Mouse (Mus musculus) CH12.LX (cell line): ENCODE results near the gene Fam102b. TPM values are rescaled to one million over a fixed set of nuclear protein-coding genes. Genes with fewer than 3 reads are reported as not detected.

Experiments
- DNase-seq: peaks from one replicate; pipeline ENCODE4 v3.0.0-alpha.2; 2013; ENCODE audit errors: extremely low read depth
- H3K27ac ChIP-seq: 2 replicates; pipeline ENCODE4 v1.5.1; 2012; ENCODE audit warnings: low read depth, mild to moderate bottlenecking, control low read depth, moderate library complexity; ENCODE audit not compliant: insufficient read depth
- H3K27me3 ChIP-seq: replicated peaks from 2 replicates; pipeline ENCODE3; 2012; ENCODE audit warnings: inconsistent platforms
- H3K36me3 ChIP-seq, 2 experiments: replicated peaks in 1 of 2; 2 replicates each; pipeline versions ENCODE3 to v1.6.1; 2012; ENCODE audit warnings: inconsistent platforms in 1 of 2, low read length in 1 of 2, mild to moderate bottlenecking in 1 of 2, mixed read lengths in 1 of 2, moderate library complexity in 1 of 2; ENCODE audit not compliant: control insufficient read depth in 1 of 2, insufficient read depth in 1 of 2
- H3K4me1 ChIP-seq, 2 experiments: 2 replicates each; pipeline ENCODE4 v1.6.1; 2012; ENCODE audit warnings: inconsistent platforms in 1 of 2, moderate library complexity in 1 of 2; ENCODE audit not compliant: insufficient read depth in 2 of 2, control insufficient read depth in 1 of 2
- H3K4me2 ChIP-seq: 2 replicates; pipeline ENCODE4 v1.6.1; 2012; ENCODE audit warnings: low read depth, mild to moderate bottlenecking, control low read depth; ENCODE audit not compliant: poor library complexity, insufficient read depth, severe bottlenecking
- H3K4me3 ChIP-seq, 3 experiments: fragments of 150-350 bp in 1 of 3; sonication (generic) in 1 of 3; replicated peaks in 1 of 3; 2 replicates each; pipeline versions ENCODE3 to v1.5.1; 2011 to 2012; ENCODE audit warnings: low read depth in 2 of 3, low read length in 2 of 3, mild to moderate bottlenecking in 2 of 3, moderate library complexity in 2 of 3, control low read depth in 1 of 3, improper control_type of control experiment in 1 of 3, inconsistent platforms in 1 of 3, mixed read lengths in 1 of 3; ENCODE audit not compliant: poor library complexity in 1 of 3
- H3K79me2 ChIP-seq: replicated peaks from 2 replicates; pipeline ENCODE4 v1.6.1; 2012; ENCODE audit warnings: mild to moderate bottlenecking, moderate library complexity; ENCODE audit not compliant: control insufficient read depth, poor library complexity, insufficient read depth, severe bottlenecking; ENCODE audit errors: extremely low read depth
- H3K9ac ChIP-seq: 2 replicates; pipeline ENCODE4 v1.6.1; 2012; ENCODE audit warnings: low read depth, mild to moderate bottlenecking, control low read depth, moderate library complexity; ENCODE audit not compliant: insufficient read depth
- H3K9me3 ChIP-seq: replicated peaks from 2 replicates; pipeline ENCODE3; 2012; ENCODE audit warnings: low read length, inconsistent platforms, mixed read lengths
- CTCF ChIP-seq, 2 experiments: IDR thresholded peaks in 1 of 2; conservative IDR thresholded peaks in 1 of 2; 2 replicates each; pipeline ENCODE4 v1.5.1; 2011 to 2012; ENCODE audit warnings: low read depth in 2 of 2, low read length in 2 of 2, improper control_type of control experiment in 1 of 2, inconsistent platforms in 1 of 2, mild to moderate bottlenecking in 1 of 2, moderate library complexity in 1 of 2
- E2F4 ChIP-seq: IDR thresholded peaks from 2 replicates; pipeline ENCODE4 v1.6.1; 2011; ENCODE audit warnings: low read depth, low read length, improper control_type of control experiment; ENCODE audit not compliant: insufficient replicate concordance
- ELF1 ChIP-seq: IDR thresholded peaks from 2 replicates; pipeline ENCODE4 v1.6.1; 2014; ENCODE audit warnings: low read depth, mild to moderate bottlenecking, inconsistent platforms, low read length, improper control_type of control experiment
- GABPA ChIP-seq: IDR thresholded peaks from 2 replicates; pipeline ENCODE4 v1.6.1; 2012; ENCODE audit warnings: low read depth, low read length, improper control_type of control experiment, inconsistent platforms; ENCODE audit not compliant: insufficient replicate concordance
- JUN ChIP-seq: IDR thresholded peaks from 2 replicates; pipeline ENCODE4 v1.6.1; 2011; ENCODE audit warnings: low read depth, mild to moderate bottlenecking, low read length, improper control_type of control experiment, moderate library complexity; ENCODE audit not compliant: insufficient read depth
- JUND ChIP-seq: conservative IDR thresholded peaks from 2 replicates; pipeline ENCODE4 v1.6.1; 2011; ENCODE audit warnings: low read depth, low read length, improper control_type of control experiment
- KAT2A ChIP-seq: IDR thresholded peaks from 2 replicates; pipeline ENCODE4 v1.6.1; 2012; ENCODE audit warnings: low read length, improper control_type of control experiment, inconsistent platforms; ENCODE audit not compliant: insufficient replicate concordance
- MXI1 ChIP-seq: IDR thresholded peaks from 2 replicates; pipeline ENCODE4 v1.6.1; 2011; ENCODE audit warnings: mild to moderate bottlenecking, low read depth, low read length, improper control_type of control experiment
- MYC ChIP-seq: IDR thresholded peaks from 2 replicates; pipeline ENCODE4 v1.6.1; 2011; ENCODE audit warnings: low read depth, mild to moderate bottlenecking, improper control_type of control experiment, low read length
- NRF1 ChIP-seq: IDR thresholded peaks from 2 replicates; pipeline ENCODE4 v1.6.1; 2014; ENCODE audit warnings: low read depth, mild to moderate bottlenecking, inconsistent platforms, low read length, improper control_type of control experiment, moderate library complexity
- POLR2A ChIP-seq: IDR thresholded peaks from 2 replicates; pipeline ENCODE4 v1.6.1; 2011; ENCODE audit warnings: low read depth, mild to moderate bottlenecking, improper control_type of control experiment, low read length
- POLR2AphosphoS2 ChIP-seq: IDR thresholded peaks from 2 replicates; pipeline ENCODE4 v1.6.1; 2011; ENCODE audit warnings: low read depth, low read length, improper control_type of control experiment
- RCOR1 ChIP-seq: conservative IDR thresholded peaks from 2 replicates; pipeline ENCODE4 v1.6.1; 2012; ENCODE audit warnings: low read depth, mild to moderate bottlenecking, inconsistent platforms, low read length, improper control_type of control experiment
- TBP ChIP-seq: conservative IDR thresholded peaks from 2 replicates; pipeline ENCODE4 v1.6.1; 2011; ENCODE audit warnings: low read depth, low read length, improper control_type of control experiment
- UBTF ChIP-seq: IDR thresholded peaks from 2 replicates; pipeline ENCODE4 v1.6.1; 2012; ENCODE audit warnings: low read depth, mild to moderate bottlenecking, inconsistent platforms, low read length, improper control_type of control experiment, moderate library complexity
- USF2 ChIP-seq: conservative IDR thresholded peaks from 2 replicates; pipeline ENCODE4 v1.6.1; 2011; ENCODE audit warnings: low read depth, low read length, improper control_type of control experiment
- ZKSCAN1 ChIP-seq: IDR thresholded peaks from 2 replicates; pipeline ENCODE4 v1.6.1; 2012; ENCODE audit warnings: low read depth, inconsistent platforms, low read length, improper control_type of control experiment, borderline replicate concordance
- dilution Hi-C: fragments of 300-500 bp; cut with MboI; formaldehyde crosslinking; loops from 2 replicates; pipeline ENCODE4 v1.14.3; 2020; ENCODE audit warnings: low sequenced_read_pairs; ENCODE audit not compliant: extremely low pct_unique_long_range_greater_than_20kb, extremely low pct_ligation_motif_present
- in situ Hi-C: fragments of 300-500 bp; cut with MboI; formaldehyde crosslinking; loops from 3 replicates; pipeline ENCODE4 v1.14.3; 2019; ENCODE audit warnings: low sequenced_read_pairs, low pct_ligation_motif_present, low pct_unique_long_range_greater_than_20kb, mixed read lengths
- polyA plus RNA-seq: library from polyadenylated mRNA; unstranded; fragments of >175 nt; gene quantifications from 2 replicates; pipeline ENCODE4 v1.2.1, GENCODE M21; 2012; ENCODE audit warnings: low read depth; ENCODE audit not compliant: insufficient read length
- total RNA-seq, 2 experiments: library from RNA; depleted of rRNA; stranded (reverse); fragments of 300-350 nt in 1 of 2; fragments of >200 nt in 1 of 2; gene quantifications; 2 replicates each; pipeline ENCODE4 v1.2.3; 2012 to 2014

Gene Fam102b
- total and polyA plus RNA-seq, 3 experiments: 2.8 to 6.2 (median 4.3) TPM

DNA sequence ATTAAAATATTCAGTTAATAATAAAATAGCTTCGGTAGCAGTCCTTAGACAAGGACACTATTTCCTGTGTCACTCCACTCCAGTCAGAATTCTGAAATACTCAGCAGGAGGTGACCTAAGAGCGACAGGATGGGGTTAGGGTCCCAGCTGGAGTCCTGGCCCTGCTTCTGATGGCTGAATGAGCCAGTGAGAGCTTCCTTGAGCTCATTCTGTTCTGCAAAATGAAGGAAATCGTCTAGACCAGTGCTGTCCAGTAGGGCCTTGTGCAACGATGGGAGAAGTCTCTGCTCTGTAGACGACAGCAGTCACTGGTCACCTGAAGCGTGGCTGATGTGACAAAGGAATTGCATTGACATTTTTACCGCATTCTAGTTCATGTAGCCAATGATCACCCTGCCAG lies 16.0 kb upstream of the Fam102b start:
- dilution Hi-C loops (no loop called here), in situ Hi-C loops (no loop called here)
- Histone ChIP-seq H3K4me2 (no peak overlapping the region), H3K36me3 (no peaks in the 10 kb centered on the region), H3K9me3 (no peaks in the 10 kb centered on the region), H3K79me2 (no peaks in the 10 kb centered on the region), H3K9ac (no peak overlapping the region), H3K27me3 (no peaks in the 10 kb centered on the region), H3K27ac (no peak overlapping the region), H3K4me3 (no peak overlapping the region), H3K4me1 (peaks cover 5 to 9% of the 10 kb centered on the region in 2 experiments; a peak in 1 of 4 replicates)
- no peak for DNase-seq
- TF ChIP-seq POLR2A (no peak), ZKSCAN1 (no peak), MYC (no peak), GABPA (no peak), MXI1 (no peak), POLR2AphosphoS2 (no peak)

DNA sequence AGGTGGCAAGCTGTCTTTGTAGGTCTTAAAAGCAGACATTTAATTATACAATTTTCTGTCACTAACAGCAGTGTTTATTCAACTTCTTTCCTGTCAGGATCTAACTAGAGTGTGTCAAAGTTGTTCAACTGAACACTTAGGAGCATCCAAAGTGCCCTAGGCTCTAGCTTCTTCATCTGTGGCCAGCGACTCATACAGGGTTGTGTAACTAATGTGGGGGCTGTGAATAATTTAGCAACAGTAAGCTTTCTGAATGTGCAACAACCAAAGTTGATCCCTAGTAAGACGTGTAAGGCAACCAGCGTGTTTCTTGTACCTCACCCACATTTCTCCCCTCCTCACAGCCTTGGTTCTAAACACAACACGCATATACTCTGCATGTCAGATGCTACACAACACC lies 13.5 kb upstream of the Fam102b start:
- no peaks in the 10 kb centered on the region for H3K36me3 ChIP-seq
- 0 out of 4 replicates have a peak, but pooled peaks cover 0 to 3% of the 10 kb centered on the region in 2 experiments for H3K4me1 ChIP-seq
- TF ChIP-seq NRF1: no peak
- TF ChIP-seq UBTF: no peak
- no peak for TF ChIP-seq CTCF (conservative IDR thresholded peaks at IDR 0.05 in 1 of 2, IDR thresholded peaks at IDR 0.05 in 1 of 2; ENCODE audit: low read depth in 2 of 2, low read length in 2 of 2)
- TF ChIP-seq E2F4: no peak
- TF ChIP-seq JUN: no peak
- no peak for TF ChIP-seq KAT2A
- no peak for TF ChIP-seq JUND
- no peak for TF ChIP-seq ELF1
- TF ChIP-seq TBP: no peak
- TF ChIP-seq MXI1: no peak
- no peak for TF ChIP-seq USF2
- no peak for TF ChIP-seq POLR2AphosphoS2
- no peak for TF ChIP-seq RCOR1
- no peak overlapping the region for H3K4me3 ChIP-seq
- dilution Hi-C loops: no loop called here
- in situ Hi-C loops: no loop called here
- no peak overlapping the region for H3K4me2 ChIP-seq
- DNase-seq: no peak
- H3K79me2 ChIP-seq: no peaks in the 10 kb centered on the region
- H3K27me3 ChIP-seq: no peaks in the 10 kb centered on the region
- H3K9me3 ChIP-seq: no peaks in the 10 kb centered on the region
- no peak overlapping the region for H3K27ac ChIP-seq
- no peak overlapping the region for H3K9ac ChIP-seq
